ENCODE assay signal across 20 mouse cellular contexts in genomic region chr1:172060659-172061058, GRCm38 (mm10). TPM values are rescaled to one million over a fixed set of nuclear protein-coding genes. Genes with fewer than 3 reads are reported as not detected.
A peak's percentile ranks its signal among the peaks of the same experiment; 100 is the strongest.
DNase-seq lines count a peak whose midpoint lies in the region; ATAC-seq lines count a peak whose summit lies in the region.
"Had no signal": no experiment of that assay in that cellular context is flagged by ENCODE, and none has a peak within 500 bp of the region (broad histone marks: within the 10 kb centered on the region; RNA-seq: fewer than 3 reads in every experiment).

No protein-coding gene starts in this region.

- no peaks in the 10 kb centered on the region for H3K9me3 ChIP-seq in hindbrain, embryonic 10.5 days
- H3K9me3 ChIP-seq in midbrain, embryonic 12.5 days = no peaks in the 10 kb centered on the region
- H3K9me3 ChIP-seq in kidney, embryonic 14.5 days (ENCODE audit: control insufficient read depth, low read length) = no peaks in the 10 kb centered on the region
- H3K9me3 ChIP-seq: embryonic facial prominence, embryonic 13.5 days; heart, embryonic 12.5 days; liver, embryonic 13.5 days; stomach, embryonic 15.5 days had no signal

- 55% methylated on average over 4 of the region's 4 CpGs for WGBS in hindbrain, embryonic 10.5 days
- WGBS in midbrain, embryonic 12.5 days = 55% methylated on average over 4 of the region's 4 CpGs
- WGBS in kidney, embryonic 14.5 days = 54% methylated on average over 4 of the region's 4 CpGs

- peaks cover 90% of the 10 kb centered on the region for H3K4me1 ChIP-seq in hindbrain, embryonic 10.5 days (replicated peaks)
- H3K4me1 ChIP-seq in midbrain, embryonic 12.5 days = peaks cover 39% of the 10 kb centered on the region
- peaks cover 7% of the 10 kb centered on the region; the same call in 1 of the 2 replicates for H3K4me1 ChIP-seq in kidney, embryonic 14.5 days (ENCODE audit: control insufficient read depth, insufficient read depth, low read length)
- H3K4me1 ChIP-seq: liver, embryonic 13.5 days; stomach, embryonic 15.5 days had no signal

- peak overlapping the region; percentile 88 for H3K27ac ChIP-seq in hindbrain, embryonic 10.5 days
- H3K27ac ChIP-seq in midbrain, embryonic 12.5 days (replicated peaks) = peak overlapping the region; percentile 88
- H3K27ac ChIP-seq in kidney, embryonic 14.5 days (ENCODE audit: low read depth, low read length) = no peak overlapping the region
- H3K27ac ChIP-seq: embryonic facial prominence, embryonic 13.5 days; liver, embryonic 13.5 days; stomach, embryonic 15.5 days had no signal

- peaks cover 12% of the 10 kb centered on the region for H3K27me3 ChIP-seq in hindbrain, embryonic 10.5 days (ENCODE audit: insufficient read depth, poor library complexity, severe bottlenecking)
- peaks cover 7% of the 10 kb centered on the region; the same call in 1 of the 2 replicates for H3K27me3 ChIP-seq in midbrain, embryonic 12.5 days
- no peaks in the 10 kb centered on the region for H3K27me3 ChIP-seq in kidney, embryonic 14.5 days (ENCODE audit: control insufficient read depth, insufficient read depth, low read length)

- no peak overlapping the region for H3K9ac ChIP-seq in midbrain, embryonic 12.5 days (replicated peaks)
- H3K9ac ChIP-seq in kidney, embryonic 14.5 days (ENCODE audit: low read depth, low read length) = no peak overlapping the region
- H3K9ac ChIP-seq: embryonic facial prominence, embryonic 13.5 days; heart, embryonic 12.5 days; liver, embryonic 13.5 days; stomach, embryonic 15.5 days had no signal

- ATAC-seq in midbrain, embryonic 12.5 days (ENCODE audit: low FRiP score, low read depth) = peak; percentile 53; the same call in 1 of the 2 replicates
- ATAC-seq in kidney, embryonic 14.5 days (ENCODE audit: low FRiP score, low TSS enrichment) = no peak
- ATAC-seq: lung, postnatal 0 days had no signal

- no peak overlapping the region for H3K4me3 ChIP-seq in hindbrain, embryonic 10.5 days
- H3K4me3 ChIP-seq in midbrain, embryonic 12.5 days = no peak overlapping the region
- no peak overlapping the region for H3K4me3 ChIP-seq in kidney, embryonic 14.5 days (ENCODE audit: low read length)
- H3K4me3 ChIP-seq: embryonic facial prominence, embryonic 13.5 days; heart, embryonic 12.5 days; liver, embryonic 13.5 days; stomach, embryonic 15.5 days had no signal

- DNase-seq in left cerebral cortex, postnatal 4 days = peak; percentile 89
- DNase-seq in left cerebral cortex, postnatal 14 days (ENCODE audit: low spot score in 2 of 2) = no peak
- no peak for DNase-seq in hindbrain, embryonic 10.5 days (ENCODE audit: low spot score)
- DNase-seq in retina, embryonic 14.5 days (ENCODE audit: low spot score) = peak; percentile 48
- DNase-seq in layer of hippocampus, adult 18-20 months (ENCODE audit: low spot score in 2 of 2) = no peak
- no peak for DNase-seq in spleen, postnatal 14 days (ENCODE audit: low spot score in 2 of 2)
- DNase-seq: cerebellum, adult 11 months; gastrocnemius, postnatal 36 days; heart, postnatal 4 days; kidney, adult 8-10 months; liver, embryonic 13.5 days; thymus, postnatal 25 days had no signal

- intact Hi-C loops in left cerebral cortex, postnatal 4 days (cut with DNase I) = no loop called here
- intact Hi-C loops in left cerebral cortex, postnatal 14 days (cut with DNase I) = no loop called here

- peak overlapping the region; percentile 27 for H3K4me2 ChIP-seq in midbrain, embryonic 12.5 days (replicated peaks)
- H3K4me2 ChIP-seq in kidney, embryonic 14.5 days (replicated peaks; ENCODE audit: low read depth, low read length) = no peak overlapping the region
- H3K4me2 ChIP-seq: embryonic facial prominence, embryonic 13.5 days; heart, embryonic 12.5 days; liver, embryonic 13.5 days; stomach, embryonic 15.5 days had no signal

- H3K36me3 ChIP-seq in hindbrain, embryonic 10.5 days = peaks cover 19% of the 10 kb centered on the region
- peaks cover 17% of the 10 kb centered on the region for H3K36me3 ChIP-seq in midbrain, embryonic 12.5 days
- peaks cover 13% of the 10 kb centered on the region for H3K36me3 ChIP-seq in kidney, embryonic 14.5 days (ENCODE audit: control insufficient read depth, insufficient read depth, low read length)

RNA-seq across cellular contexts. Expression of gene Nhlh1, which starts 3.3 kb away (rescaled TPM):
- under 1 TPM; 0.32 to 0.44 TPM for total RNA-seq in left cerebral cortex, postnatal 4 days (2021)
- under 1 TPM; 0.30 to 0.37 TPM for total RNA-seq in left cerebral cortex, postnatal 14 days (2021)
- polyA plus RNA-seq in hindbrain, embryonic 10.5 days (2016; fragmentation: Nextera tagmentation; extraction: Ambion mirVana) = 9.9 and 16.3 TPM in 2 replicates
- 11.1 and 11.5 TPM in 2 replicates for polyA plus RNA-seq in midbrain, embryonic 12.5 days (2016; fragmentation: Nextera tagmentation; extraction: Ambion mirVana)
- polyA plus RNA-seq in kidney, embryonic 14.5 days (2014; fragmentation: Nextera tagmentation; extraction: Ambion mirVana) = not detected in 2 replicates
- 1 to 10 TPM in 1 of 2 experiments, under 1 TPM in 1; 0.68 to 1.1 TPM for total RNA-seq in layer of hippocampus, adult 18-20 months (2021)
- total RNA-seq: gastrocnemius, postnatal 36 days; heart, postnatal 4 days; megakaryocyte-erythroid progenitor cell, adult 5-6 weeks; MEL had no signal
- polyA plus RNA-seq: heart, embryonic 12.5 days; liver, embryonic 13.5 days; lung, postnatal 0 days; stomach, embryonic 15.5 days had no signal

RNA-seq across cellular contexts. Expression of gene Copa, which starts 21.7 kb away (rescaled TPM):
- total RNA-seq in left cerebral cortex, postnatal 4 days (2021) = 100 to 1,000 TPM; 195 to 198 TPM
- total RNA-seq in left cerebral cortex, postnatal 14 days (2021) = 100 to 1,000 TPM; 155 to 162 TPM
- 173 and 187 TPM in 2 replicates for polyA plus RNA-seq in hindbrain, embryonic 10.5 days (2016; fragmentation: Nextera tagmentation; extraction: Ambion mirVana)
- polyA plus RNA-seq in midbrain, embryonic 12.5 days (2016; fragmentation: Nextera tagmentation; extraction: Ambion mirVana) = 219 and 220 TPM in 2 replicates
- polyA plus RNA-seq in kidney, embryonic 14.5 days (2014; fragmentation: Nextera tagmentation; extraction: Ambion mirVana) = 78.1 and 194 TPM in 2 replicates
- total RNA-seq in layer of hippocampus, adult 18-20 months (2021) = 100 to 1,000 TPM; 141 to 146 TPM

RNA-seq across cellular contexts. Expression of gene Ncstn, which starts 21.9 kb away (rescaled TPM):
- 10 to 100 TPM; 80.0 to 85.3 TPM for total RNA-seq in left cerebral cortex, postnatal 4 days (2021)
- total RNA-seq in left cerebral cortex, postnatal 14 days (2021) = 10 to 100 TPM; 74.5 to 77.9 TPM
- 112 and 127 TPM in 2 replicates for polyA plus RNA-seq in hindbrain, embryonic 10.5 days (2016; fragmentation: Nextera tagmentation; extraction: Ambion mirVana)
- polyA plus RNA-seq in midbrain, embryonic 12.5 days (2016; fragmentation: Nextera tagmentation; extraction: Ambion mirVana) = 123 and 128 TPM in 2 replicates
- 66.5 and 136 TPM in 2 replicates for polyA plus RNA-seq in kidney, embryonic 14.5 days (2014; fragmentation: Nextera tagmentation; extraction: Ambion mirVana)
- total RNA-seq in layer of hippocampus, adult 18-20 months (2021) = 10 to 100 TPM; 54.5 to 55.3 TPM

RNA-seq across cellular contexts. Expression of gene Vangl2, which starts 32.4 kb away (rescaled TPM):
- 10 to 100 TPM; 62.0 to 65.3 TPM for total RNA-seq in left cerebral cortex, postnatal 4 days (2021)
- total RNA-seq in left cerebral cortex, postnatal 14 days (2021) = 10 to 100 TPM; 17.4 to 21.5 TPM
- 46.0 and 72.6 TPM in 2 replicates for polyA plus RNA-seq in hindbrain, embryonic 10.5 days (2016; fragmentation: Nextera tagmentation; extraction: Ambion mirVana)
- polyA plus RNA-seq in midbrain, embryonic 12.5 days (2016; fragmentation: Nextera tagmentation; extraction: Ambion mirVana) = 56.9 and 60.9 TPM in 2 replicates
- 18.2 and 19.0 TPM in 2 replicates for polyA plus RNA-seq in kidney, embryonic 14.5 days (2014; fragmentation: Nextera tagmentation; extraction: Ambion mirVana)
- 10 to 100 TPM; 13.4 to 13.6 TPM for total RNA-seq in layer of hippocampus, adult 18-20 months (2021)

Comparison
In these comparisons a context has a peak if more than half of its experiments do, and no peak if none do; other contexts are left out.
1. DNase-seq: peak in left cerebral cortex, postnatal 4 days (single experiment) and retina, embryonic 14.5 days (single experiment); none in left cerebral cortex, postnatal 14 days (0 of 2), hindbrain, embryonic 10.5 days (single experiment), layer of hippocampus, adult 18-20 months (0 of 2) and spleen, postnatal 14 days (0 of 2).